Mouse (Mus musculus): ENCODE data around the gene Zp2.
A peak's percentile ranks its signal among the peaks of the same experiment; 100 is the strongest.

Zp2 gene

GRCm38 (mm10) chr7:120128951-120129350 lies 16.1 kb downstream of the Zp2 start:
- no peak for DNase-seq

DNA sequence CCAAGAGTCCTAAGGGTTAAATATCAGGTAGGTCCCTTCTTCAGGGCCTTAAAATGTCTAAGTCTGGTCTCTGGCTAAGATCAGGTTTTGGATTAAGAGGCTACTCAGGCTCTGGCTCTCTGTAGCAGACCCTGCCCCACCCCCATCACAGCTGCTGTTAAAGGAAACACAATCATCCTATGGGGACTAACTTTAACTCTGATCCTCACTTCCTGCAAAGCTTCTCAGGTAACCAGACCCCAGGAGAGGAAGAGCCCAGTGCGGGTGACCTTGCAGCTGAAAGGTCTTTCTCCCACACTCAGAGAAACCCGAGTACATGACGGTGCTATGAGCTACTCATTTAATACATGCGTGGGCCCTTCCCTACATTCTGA lies 17.4 kb downstream of the Zp2 start:
- no peak for DNase-seq

DNA sequence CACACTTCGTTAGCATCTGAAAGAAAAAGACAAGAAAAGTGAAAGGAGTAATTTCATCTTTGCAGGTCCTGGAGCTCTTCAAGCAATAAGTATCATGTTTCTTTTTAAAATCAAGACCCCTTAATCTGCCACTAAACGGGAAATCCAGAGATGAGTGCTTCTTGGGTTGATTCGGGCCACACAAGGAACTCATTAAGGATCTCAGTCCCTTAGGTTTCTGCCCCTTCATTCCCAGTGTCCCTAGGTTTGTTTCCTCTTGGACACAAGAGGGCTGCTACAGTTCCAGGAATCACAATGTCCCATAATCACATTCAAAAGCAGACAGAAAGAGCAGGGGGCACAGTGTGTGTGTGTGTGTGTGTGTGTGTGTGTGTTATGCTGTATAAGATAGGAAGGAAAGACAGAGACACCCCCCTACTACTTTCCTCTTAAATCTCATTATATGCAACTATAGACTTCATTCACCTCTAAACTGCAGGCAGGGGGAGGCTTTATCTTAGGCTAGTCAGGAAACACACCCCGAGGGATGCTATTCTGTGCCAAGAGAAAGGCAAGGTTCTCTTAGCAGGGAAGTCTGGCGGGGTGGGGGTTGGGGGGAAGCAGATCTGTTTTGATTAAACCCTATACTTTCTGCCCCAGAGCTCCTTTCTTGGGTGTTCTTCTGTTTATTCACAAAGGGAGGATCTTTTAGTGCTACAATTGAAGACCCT lies 18.0 kb downstream of the Zp2 start:
- no peak for DNase-seq

DNA sequence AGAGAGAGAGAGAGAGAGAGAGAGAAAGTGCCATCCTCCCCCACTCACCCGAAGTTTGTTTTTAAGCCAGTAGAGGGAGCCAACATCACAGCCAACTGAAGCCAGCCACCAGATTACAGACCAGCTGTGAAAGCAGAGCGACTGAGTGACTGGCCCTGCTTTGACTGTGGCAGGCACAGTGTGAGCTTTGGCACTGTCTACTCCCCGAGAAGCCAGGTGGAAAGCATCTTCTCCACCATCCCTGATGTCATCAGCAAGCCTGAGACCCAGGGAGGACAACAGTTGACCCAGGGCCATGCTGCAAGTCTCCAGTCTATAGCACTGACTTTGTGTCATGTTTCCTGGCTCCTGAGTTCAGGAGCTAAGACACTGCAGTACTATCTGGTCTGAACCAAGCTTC lies 20.2 kb downstream of the Zp2 start:
- DNase-seq: peak; percentile 83

- peak; percentile 22 for DNase-seq
Measured at GRCm38 (mm10) chr7:120123776-120124175, 21.3 kb downstream of the Zp2 start.

DNA sequence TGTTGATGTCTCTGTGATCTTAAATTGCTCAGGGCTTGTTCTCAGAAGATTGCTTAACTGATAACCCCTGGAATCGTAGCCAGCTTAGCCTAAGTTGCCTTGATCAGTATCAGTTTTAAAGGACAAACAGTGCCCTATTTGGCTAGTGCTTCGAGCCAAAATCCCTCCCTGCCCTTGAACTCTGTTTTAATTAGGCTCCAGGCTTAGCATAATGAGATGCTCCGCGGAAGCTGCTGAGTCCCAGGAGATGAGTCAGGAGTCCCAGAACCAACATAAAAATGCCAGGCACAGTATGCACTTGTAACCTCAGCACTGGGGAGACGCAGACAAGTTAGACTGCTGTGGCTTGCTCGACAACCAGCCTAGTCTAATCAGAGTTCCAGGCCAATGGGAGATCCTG lies 27.6 kb downstream of the Zp2 start:
- no peak for DNase-seq

DNA sequence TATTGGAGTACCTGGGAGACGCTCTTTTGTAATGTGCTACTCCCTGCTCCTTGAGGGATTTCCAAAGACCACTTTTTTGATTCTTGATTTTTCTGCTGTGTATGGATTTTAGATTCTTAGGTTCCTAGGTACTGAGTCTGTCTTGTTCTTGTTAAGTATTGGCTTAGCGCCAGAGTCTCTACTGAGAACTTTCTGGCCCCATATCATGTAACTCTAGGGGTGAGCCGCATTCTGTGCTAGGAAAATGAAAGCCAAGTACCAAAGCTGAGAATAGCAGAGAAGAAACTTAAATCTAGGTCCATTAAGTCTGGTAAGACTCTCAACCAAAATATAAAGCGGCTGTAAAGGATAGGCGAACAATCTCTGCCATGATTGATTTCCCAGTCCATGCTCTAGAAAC lies 28.1 kb downstream of the Zp2 start:
- DNase-seq: no peak

DNA sequence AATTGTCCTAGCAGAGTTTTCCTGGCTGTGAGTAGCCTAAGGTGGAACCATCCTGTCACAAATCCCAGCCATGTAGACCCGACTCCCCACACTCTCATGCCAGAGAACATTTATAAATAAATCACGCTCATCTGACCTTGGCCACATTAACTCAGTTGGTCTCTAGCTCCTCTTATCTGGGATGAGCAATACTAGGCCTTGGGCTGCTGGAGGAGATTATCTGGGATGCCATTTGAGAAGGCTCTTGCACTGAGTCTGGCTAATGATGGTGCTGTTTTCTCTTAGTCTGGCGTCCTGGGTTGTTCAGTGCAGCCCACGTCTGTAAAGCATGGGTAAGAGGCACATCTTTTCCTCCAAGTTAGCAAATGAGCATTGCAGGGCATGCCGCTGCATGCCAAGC lies 35.4 kb downstream of the Zp2 start:
- no peak for DNase-seq

DNA sequence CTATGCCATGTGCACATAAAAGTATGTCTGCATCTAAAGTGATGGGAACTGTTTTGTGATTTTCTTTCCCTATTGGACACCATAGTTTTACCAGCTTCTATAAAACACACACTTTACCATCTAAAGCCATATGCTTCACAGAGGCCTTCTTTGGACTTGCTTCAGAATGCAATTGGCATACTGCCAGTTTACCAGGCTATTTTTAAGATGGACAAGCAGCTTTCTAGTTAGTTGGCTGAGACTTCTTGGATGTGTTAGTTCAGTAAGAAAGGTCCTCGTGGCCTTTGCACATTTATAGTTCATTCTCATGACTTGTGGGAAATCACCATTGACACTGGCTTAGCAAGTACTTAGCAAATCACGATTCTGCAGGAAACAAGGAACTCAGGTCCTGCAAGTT lies 38.7 kb downstream of the Zp2 start:
- peak; percentile 29 for DNase-seq

GRCm38 (mm10) chr7:120104975-120105374 lies 40.1 kb downstream of the Zp2 start:
- DNase-seq: no peak

GRCm38 (mm10) chr7:120103019-120103567 lies 42.0 kb downstream of the Zp2 start:
- DNase-seq: peak; percentile 54

GRCm38 (mm10) chr7:120102164-120102972 lies 42.7 kb downstream of the Zp2 start, which contains the start of gene Tmem159:
Tmem159 (plus strand) TSS chr7:120102353.
- DNase-seq: peak; percentile 95

- DNase-seq: peak; percentile 83
Measured at GRCm38 (mm10) chr7:120098403-120098802, 46.7 kb downstream of the Zp2 start.

GRCm38 (mm10) chr7:120097845-120098244 lies 47.2 kb downstream of the Zp2 start:
- peak; percentile 72 for DNase-seq

GRCm38 (mm10) chr7:120095180-120095579 lies 49.9 kb downstream of the Zp2 start, which contains the start of gene Dnah3:
Dnah3 (minus strand) TSS chr7:120095280.
- no peak for DNase-seq

DNA sequence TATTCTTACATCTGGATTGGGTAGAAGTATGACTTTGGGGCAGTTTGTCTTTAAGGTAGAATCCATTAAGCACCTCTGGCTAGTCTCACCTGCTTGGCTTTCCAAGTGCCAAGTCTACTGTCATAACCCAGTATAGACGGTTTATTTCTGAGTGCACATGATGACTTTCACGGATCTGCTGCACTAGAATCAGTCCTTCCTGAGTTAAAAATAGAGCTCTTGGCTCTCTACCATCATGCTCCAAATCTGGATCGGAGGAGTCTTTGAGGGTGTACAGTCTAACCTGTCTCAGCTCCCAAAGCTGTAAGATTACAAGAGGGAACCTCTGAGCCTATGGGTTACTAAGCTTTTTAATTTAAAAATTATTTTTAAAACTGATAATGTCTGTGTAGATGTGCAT lies 50.9 kb downstream of the Zp2 start:
- no peak for DNase-seq

- no peak for DNase-seq
Measured at GRCm38 (mm10) chr7:120093033-120093432, 52.1 kb downstream of the Zp2 start.

DNA sequence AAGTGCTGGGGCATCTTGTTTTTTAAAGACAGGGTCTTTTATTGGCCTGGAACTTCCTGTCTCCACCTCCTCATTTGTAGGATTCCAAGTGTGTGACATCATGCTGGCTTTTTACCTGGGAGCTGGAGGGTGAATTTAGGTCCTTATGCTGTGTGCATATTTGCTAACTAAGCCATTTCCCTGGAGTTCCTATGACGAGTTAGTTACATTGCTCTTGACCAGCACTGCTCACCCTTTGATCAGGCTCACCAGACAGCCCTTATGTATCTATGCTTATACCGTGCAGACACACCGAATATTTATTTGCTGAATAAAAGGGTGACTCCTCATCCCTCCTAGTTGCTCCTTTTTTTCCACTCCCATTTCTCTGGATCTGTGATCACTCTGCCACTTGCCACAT lies 64.9 kb downstream of the Zp2 start:
- no peak for DNase-seq

All from kidney, postnatal 14 days (tissue).